Mouse (Mus musculus) lung, postnatal 25 days (tissue): ENCODE results near the gene 2810408A11Rik.

Source experiments
- DNase-seq: peaks from one replicate; pipeline ENCODE4 v3.0.0; 2022; ENCODE audit warnings: low spot score

The 2810408A11Rik gene

GRCm38 (mm10) chr11:69912716-69913530 is 12.1 kb upstream of the 2810408A11Rik start:
- DNase-seq, result peak; percentile 75

- DNase-seq, result no peak
Observed at GRCm38 (mm10) chr11:69911701-69912100, 10.9 kb upstream of the 2810408A11Rik start.

- DNase-seq, result no peak
Observed at GRCm38 (mm10) chr11:69910781-69911560, 10.2 kb upstream of the 2810408A11Rik start.

- no peak for DNase-seq
Observed at GRCm38 (mm10) chr11:69910177-69910576, 9.4 kb upstream of the 2810408A11Rik start.

GRCm38 (mm10) chr11:69909174-69909573 is 8.4 kb upstream of the 2810408A11Rik start:
- DNase-seq, result no peak

GRCm38 (mm10) chr11:69908645-69909044 is 7.9 kb upstream of the 2810408A11Rik start:
- DNase-seq, result no peak

GRCm38 (mm10) chr11:69904311-69904710 is 3.5 kb upstream of the 2810408A11Rik start:
- DNase-seq, result no peak

- DNase-seq, result no peak
Observed at GRCm38 (mm10) chr11:69902972-69903371, 2.2 kb upstream of the 2810408A11Rik start.

- DNase-seq, result no peak
Observed at GRCm38 (mm10) chr11:69901993-69902392, 1.2 kb upstream of the 2810408A11Rik start.

- peak; percentile 97 for DNase-seq
Observed at GRCm38 (mm10) chr11:69901406-69901846, 639 bp upstream of the 2810408A11Rik start.

- DNase-seq, result no peak
Observed at GRCm38 (mm10) chr11:69899870-69900269, 917 bp downstream of the 2810408A11Rik start.

GRCm38 (mm10) chr11:69895291-69895690 is 5.5 kb downstream of the 2810408A11Rik start, which contains the start of gene Acap1:
Gene Acap1, minus strand, starts transcription at chr11:69895539.
- DNase-seq, result no peak

- DNase-seq, result peak; percentile 53
Observed at GRCm38 (mm10) chr11:69894671-69895070, 6.1 kb downstream of the 2810408A11Rik start.

- no peak for DNase-seq
Observed at GRCm38 (mm10) chr11:69891482-69891881, 9.3 kb downstream of the 2810408A11Rik start.

- DNase-seq, result peak; percentile 53
Observed at GRCm38 (mm10) chr11:69886907-69887635, 13.7 kb downstream of the 2810408A11Rik start.

GRCm38 (mm10) chr11:69884663-69885062 is 16.1 kb downstream of the 2810408A11Rik start:
- DNase-seq, result no peak

GRCm38 (mm10) chr11:69884240-69884639 is 16.5 kb downstream of the 2810408A11Rik start:
- no peak for DNase-seq

- no peak for DNase-seq
Observed at GRCm38 (mm10) chr11:69883527-69884151, 17.1 kb downstream of the 2810408A11Rik start.

- no peak for DNase-seq
Observed at GRCm38 (mm10) chr11:69883066-69883465, 17.7 kb downstream of the 2810408A11Rik start.

- no peak for DNase-seq
Observed at GRCm38 (mm10) chr11:69881787-69882670, 18.8 kb downstream of the 2810408A11Rik start.
